Mouse (Mus musculus) CH12.LX (cell line): ENCODE results near the gene Elf1. TPM values are rescaled to one million over a fixed set of nuclear protein-coding genes. Genes with fewer than 3 reads are reported as not detected.

ENCODE experiments used
- DNase-seq: peaks from one replicate; pipeline ENCODE4 v3.0.0-alpha.2; 2013; ENCODE audit errors: extremely low read depth
- H3K27ac ChIP-seq: 2 replicates; pipeline ENCODE4 v1.5.1; 2012; ENCODE audit warnings: low read depth, mild to moderate bottlenecking, control low read depth, moderate library complexity; ENCODE audit not compliant: insufficient read depth
- H3K27me3 ChIP-seq: replicated peaks from 2 replicates; pipeline ENCODE3; 2012; ENCODE audit warnings: inconsistent platforms
- H3K36me3 ChIP-seq, 2 experiments: replicated peaks in 1 of 2; 2 replicates each; pipeline versions ENCODE3 to v1.6.1; 2012; ENCODE audit warnings: inconsistent platforms in 1 of 2, low read length in 1 of 2, mild to moderate bottlenecking in 1 of 2, mixed read lengths in 1 of 2, moderate library complexity in 1 of 2; ENCODE audit not compliant: control insufficient read depth in 1 of 2, insufficient read depth in 1 of 2
- H3K4me1 ChIP-seq, 2 experiments: 2 replicates each; pipeline ENCODE4 v1.6.1; 2012; ENCODE audit warnings: inconsistent platforms in 1 of 2, moderate library complexity in 1 of 2; ENCODE audit not compliant: insufficient read depth in 2 of 2, control insufficient read depth in 1 of 2
- H3K4me2 ChIP-seq: 2 replicates; pipeline ENCODE4 v1.6.1; 2012; ENCODE audit warnings: low read depth, mild to moderate bottlenecking, control low read depth; ENCODE audit not compliant: poor library complexity, insufficient read depth, severe bottlenecking
- H3K4me3 ChIP-seq, 3 experiments: fragments of 150-350 bp in 1 of 3; sonication (generic) in 1 of 3; replicated peaks in 1 of 3; 2 replicates each; pipeline versions ENCODE3 to v1.5.1; 2011 to 2012; ENCODE audit warnings: low read depth in 2 of 3, low read length in 2 of 3, mild to moderate bottlenecking in 2 of 3, moderate library complexity in 2 of 3, control low read depth in 1 of 3, improper control_type of control experiment in 1 of 3, inconsistent platforms in 1 of 3, mixed read lengths in 1 of 3; ENCODE audit not compliant: poor library complexity in 1 of 3
- H3K79me2 ChIP-seq: replicated peaks from 2 replicates; pipeline ENCODE4 v1.6.1; 2012; ENCODE audit warnings: mild to moderate bottlenecking, moderate library complexity; ENCODE audit not compliant: control insufficient read depth, poor library complexity, insufficient read depth, severe bottlenecking; ENCODE audit errors: extremely low read depth
- H3K9ac ChIP-seq: 2 replicates; pipeline ENCODE4 v1.6.1; 2012; ENCODE audit warnings: low read depth, mild to moderate bottlenecking, control low read depth, moderate library complexity; ENCODE audit not compliant: insufficient read depth
- H3K9me3 ChIP-seq: replicated peaks from 2 replicates; pipeline ENCODE3; 2012; ENCODE audit warnings: low read length, inconsistent platforms, mixed read lengths
- CHD2 ChIP-seq: IDR thresholded peaks from 2 replicates; pipeline ENCODE4 v1.6.1; 2011; ENCODE audit warnings: low read length, improper control_type of control experiment
- CTCF ChIP-seq, 2 experiments: IDR thresholded peaks in 1 of 2; conservative IDR thresholded peaks in 1 of 2; 2 replicates each; pipeline ENCODE4 v1.5.1; 2011 to 2012; ENCODE audit warnings: low read depth in 2 of 2, low read length in 2 of 2, improper control_type of control experiment in 1 of 2, inconsistent platforms in 1 of 2, mild to moderate bottlenecking in 1 of 2, moderate library complexity in 1 of 2
- EP300 ChIP-seq: IDR thresholded peaks from 2 replicates; pipeline ENCODE4 v1.6.1; 2011; ENCODE audit warnings: low read length, improper control_type of control experiment
- HCFC1 ChIP-seq: IDR thresholded peaks from 2 replicates; pipeline ENCODE4 v1.6.1; 2012; ENCODE audit warnings: low read depth, mild to moderate bottlenecking, inconsistent platforms, low read length, improper control_type of control experiment
- IRF4 ChIP-seq: IDR thresholded peaks from 2 replicates; pipeline ENCODE4 v1.6.1; 2014; ENCODE audit warnings: low read depth, mild to moderate bottlenecking, inconsistent platforms, low read length, improper control_type of control experiment
- JUN ChIP-seq: IDR thresholded peaks from 2 replicates; pipeline ENCODE4 v1.6.1; 2011; ENCODE audit warnings: low read depth, mild to moderate bottlenecking, low read length, improper control_type of control experiment, moderate library complexity; ENCODE audit not compliant: insufficient read depth
- JUND ChIP-seq: conservative IDR thresholded peaks from 2 replicates; pipeline ENCODE4 v1.6.1; 2011; ENCODE audit warnings: low read depth, low read length, improper control_type of control experiment
- KAT2A ChIP-seq: IDR thresholded peaks from 2 replicates; pipeline ENCODE4 v1.6.1; 2012; ENCODE audit warnings: low read length, improper control_type of control experiment, inconsistent platforms; ENCODE audit not compliant: insufficient replicate concordance
- MAFK ChIP-seq: IDR thresholded peaks from 2 replicates; pipeline ENCODE4 v1.6.1; 2011; ENCODE audit warnings: low read length, improper control_type of control experiment; ENCODE audit not compliant: insufficient replicate concordance
- MAZ ChIP-seq: IDR thresholded peaks from 2 replicates; pipeline ENCODE4 v1.6.1; 2012; ENCODE audit warnings: low read depth, mild to moderate bottlenecking, inconsistent platforms, low read length, improper control_type of control experiment, moderate library complexity
- MEF2A ChIP-seq: IDR thresholded peaks from 2 replicates; pipeline ENCODE4 v1.6.1; 2014; ENCODE audit warnings: low read depth, mild to moderate bottlenecking, inconsistent platforms, low read length, improper control_type of control experiment, borderline replicate concordance
- MXI1 ChIP-seq: IDR thresholded peaks from 2 replicates; pipeline ENCODE4 v1.6.1; 2011; ENCODE audit warnings: mild to moderate bottlenecking, low read depth, low read length, improper control_type of control experiment
- NELFE ChIP-seq: IDR thresholded peaks from 2 replicates; pipeline ENCODE4 v1.6.1; 2011; ENCODE audit warnings: low read depth, low read length, improper control_type of control experiment
- RAD21 ChIP-seq: IDR thresholded peaks from 2 replicates; pipeline ENCODE4 v1.6.1; 2011; ENCODE audit warnings: low read depth, mild to moderate bottlenecking, low read length, improper control_type of control experiment, moderate library complexity
- RCOR1 ChIP-seq: conservative IDR thresholded peaks from 2 replicates; pipeline ENCODE4 v1.6.1; 2012; ENCODE audit warnings: low read depth, mild to moderate bottlenecking, inconsistent platforms, low read length, improper control_type of control experiment
- SIN3A ChIP-seq: IDR thresholded peaks from 2 replicates; pipeline ENCODE4 v1.6.1; 2012; ENCODE audit warnings: low read length, improper control_type of control experiment, inconsistent platforms
- SMC3 ChIP-seq: IDR thresholded peaks from 2 replicates; pipeline ENCODE4 v1.6.1; 2011; ENCODE audit warnings: low read depth, low read length, improper control_type of control experiment
- TBP ChIP-seq: conservative IDR thresholded peaks from 2 replicates; pipeline ENCODE4 v1.6.1; 2011; ENCODE audit warnings: low read depth, low read length, improper control_type of control experiment
- UBTF ChIP-seq: IDR thresholded peaks from 2 replicates; pipeline ENCODE4 v1.6.1; 2012; ENCODE audit warnings: low read depth, mild to moderate bottlenecking, inconsistent platforms, low read length, improper control_type of control experiment, moderate library complexity
- USF2 ChIP-seq: conservative IDR thresholded peaks from 2 replicates; pipeline ENCODE4 v1.6.1; 2011; ENCODE audit warnings: low read depth, low read length, improper control_type of control experiment
- ZMIZ1 ChIP-seq: IDR thresholded peaks from 2 replicates; pipeline ENCODE4 v1.6.1; 2012; ENCODE audit warnings: low read depth, mild to moderate bottlenecking, inconsistent platforms, low read length, improper control_type of control experiment
- dilution Hi-C: fragments of 300-500 bp; cut with MboI; formaldehyde crosslinking; loops from 2 replicates; pipeline ENCODE4 v1.14.3; 2020; ENCODE audit warnings: low sequenced_read_pairs; ENCODE audit not compliant: extremely low pct_unique_long_range_greater_than_20kb, extremely low pct_ligation_motif_present
- in situ Hi-C: fragments of 300-500 bp; cut with MboI; formaldehyde crosslinking; loops from 3 replicates; pipeline ENCODE4 v1.14.3; 2019; ENCODE audit warnings: low sequenced_read_pairs, low pct_ligation_motif_present, low pct_unique_long_range_greater_than_20kb, mixed read lengths
- polyA plus RNA-seq: library from polyadenylated mRNA; unstranded; fragments of >175 nt; gene quantifications from 2 replicates; pipeline ENCODE4 v1.2.1, GENCODE M21; 2012; ENCODE audit warnings: low read depth; ENCODE audit not compliant: insufficient read length
- total RNA-seq, 2 experiments: library from RNA; depleted of rRNA; stranded (reverse); fragments of 300-350 nt in 1 of 2; fragments of >200 nt in 1 of 2; gene quantifications; 2 replicates each; pipeline ENCODE4 v1.2.3; 2012 to 2014

The Elf1 gene
- total and polyA plus RNA-seq, 3 experiments: 37.1 to 71.7 (median 54.4) TPM

- no peak for TF ChIP-seq MXI1
- no peak for TF ChIP-seq HCFC1
- TF ChIP-seq IRF4: no peak
- TF ChIP-seq ZMIZ1: no peak
- TF ChIP-seq USF2: no peak
- TF ChIP-seq RAD21: no peak
- no peak for TF ChIP-seq EP300
- TF ChIP-seq KAT2A: no peak
- no peak for TF ChIP-seq RCOR1
- TF ChIP-seq UBTF: no peak
- no peak for TF ChIP-seq MEF2A
- no peak for TF ChIP-seq JUN
- TF ChIP-seq, all 38 proteins: peak for 0
- dilution Hi-C loops (no loop called here), in situ Hi-C loops (no loop called here)
- DNase-seq: no peak
- Histone ChIP-seq H3K27ac (no peak overlapping the region), H3K4me3 (no peak overlapping the region), H3K36me3 (no peaks in the 10 kb centered on the region), H3K9ac (no peak overlapping the region), H3K4me1 (peaks cover 0 to 23% of the 10 kb centered on the region in 2 experiments; a peak in 2 of 4 replicates), H3K27me3 (no peaks in the 10 kb centered on the region), H3K9me3 (no peaks in the 10 kb centered on the region), H3K4me2 (no peak overlapping the region), H3K79me2 (peaks cover 19% of the 10 kb centered on the region)
These were observed 30.5 kb downstream of the Elf1 start for GRCm38 (mm10) chr14:79511521-79511920.

GRCm38 (mm10) chr14:79513951-79514350 lies 33.0 kb downstream of the Elf1 start:
- in situ Hi-C loops: no loop called here
- Histone ChIP-seq H3K4me2 (no peak overlapping the region), H3K4me1 (peaks cover 0 to 14% of the 10 kb centered on the region in 2 experiments; a peak in 2 of 4 replicates), H3K4me3 (no peak overlapping the region), H3K27ac (no peak overlapping the region), H3K36me3 (no peaks in the 10 kb centered on the region), H3K79me2 (peaks cover 39% of the 10 kb centered on the region), H3K9me3 (no peaks in the 10 kb centered on the region), H3K9ac (no peak overlapping the region), H3K27me3 (no peaks in the 10 kb centered on the region)
- TF ChIP-seq MAFK (no peak), SMC3 (peak; percentile 32; the same call in 1 of the 2 replicates), CTCF (conservative IDR thresholded peaks at IDR 0.05 in 1 of 2, IDR thresholded peaks at IDR 0.05 in 1 of 2; ENCODE audit: low read depth in 2 of 2, low read length in 2 of 2) (peak; percentile 20 to 54; a peak in 3 of 4 replicates), RAD21 (peak; percentile 47)
- dilution Hi-C loops: no loop called here
- no peak for DNase-seq

GRCm38 (mm10) chr14:79515100-79515499 lies 34.1 kb downstream of the Elf1 start:
- in situ Hi-C loops: no loop called here
- H3K27me3 ChIP-seq: no peaks in the 10 kb centered on the region
- H3K36me3 ChIP-seq: no peaks in the 10 kb centered on the region
- peaks cover 49% of the 10 kb centered on the region for H3K79me2 ChIP-seq
- no peak for DNase-seq
- H3K9ac ChIP-seq: peak overlapping the region; percentile 99; the same call in 1 of the 2 replicates
- H3K4me1 ChIP-seq: peaks cover 0 to 14% of the 10 kb centered on the region in 2 experiments; a peak in 2 of 4 replicates
- H3K4me2 ChIP-seq: peak overlapping the region; percentile 94
- H3K4me3 ChIP-seq: peak overlapping the region; percentile 65 to 83 (median 69)
- dilution Hi-C loops: no loop called here
- no peaks in the 10 kb centered on the region for H3K9me3 ChIP-seq
- H3K27ac ChIP-seq: no peak overlapping the region
- TF ChIP-seq SIN3A (no peak), MAZ (no peak), CHD2 (no peak), MXI1 (no peak), HCFC1 (no peak), TBP (no peak), CTCF (conservative IDR thresholded peaks at IDR 0.05 in 1 of 2, IDR thresholded peaks at IDR 0.05 in 1 of 2; ENCODE audit: low read depth in 2 of 2, low read length in 2 of 2) (no peak), JUND (no peak), NELFE (no peak), USF2 (no peak), KAT2A (no peak), SMC3 (no peak)
- TF ChIP-seq, all 38 proteins: peak for 0
